Mouse (Mus musculus): Measurements from ENCODE around the gene Nsun3.

Nsun3 gene

DNA sequence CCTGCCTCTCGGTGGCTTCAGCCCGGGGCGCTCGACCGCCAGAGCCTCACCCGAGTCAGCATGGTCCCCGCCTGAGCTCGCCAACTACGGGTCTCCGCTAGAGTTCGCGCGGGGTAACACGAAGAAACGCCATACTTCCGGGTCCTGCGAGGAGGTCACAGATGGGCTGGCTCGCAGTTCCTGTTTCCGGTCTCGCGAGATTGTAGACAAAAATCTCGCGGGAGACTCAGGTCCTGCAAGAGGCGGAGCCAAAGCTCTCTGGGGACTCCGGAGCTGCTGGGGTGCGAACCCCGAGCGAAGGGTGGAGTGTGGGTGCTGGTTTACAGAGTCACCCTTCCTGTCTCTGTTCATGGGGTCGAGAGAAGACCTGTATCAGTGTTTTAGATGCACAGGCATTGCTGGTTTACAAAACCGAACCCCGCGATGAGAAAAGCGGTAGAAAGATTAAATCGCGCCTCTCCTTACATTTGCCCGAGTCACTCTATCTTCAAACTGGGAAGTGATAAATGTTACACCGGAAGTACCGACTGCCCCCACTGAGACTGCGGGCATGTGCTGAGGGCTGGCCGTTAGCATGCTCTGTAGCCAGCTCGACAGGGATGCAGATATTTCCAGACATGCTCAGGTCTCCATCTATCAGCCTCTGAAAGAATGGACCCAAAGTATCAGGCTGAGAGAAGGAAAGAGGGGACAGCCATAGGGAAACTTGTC is at the start of gene Nsun3:
Nsun3 (minus strand) TSS at position 198 of the 711 bp plus-strand sequence.
- DNase-seq, result peak; percentile 92

DNA sequence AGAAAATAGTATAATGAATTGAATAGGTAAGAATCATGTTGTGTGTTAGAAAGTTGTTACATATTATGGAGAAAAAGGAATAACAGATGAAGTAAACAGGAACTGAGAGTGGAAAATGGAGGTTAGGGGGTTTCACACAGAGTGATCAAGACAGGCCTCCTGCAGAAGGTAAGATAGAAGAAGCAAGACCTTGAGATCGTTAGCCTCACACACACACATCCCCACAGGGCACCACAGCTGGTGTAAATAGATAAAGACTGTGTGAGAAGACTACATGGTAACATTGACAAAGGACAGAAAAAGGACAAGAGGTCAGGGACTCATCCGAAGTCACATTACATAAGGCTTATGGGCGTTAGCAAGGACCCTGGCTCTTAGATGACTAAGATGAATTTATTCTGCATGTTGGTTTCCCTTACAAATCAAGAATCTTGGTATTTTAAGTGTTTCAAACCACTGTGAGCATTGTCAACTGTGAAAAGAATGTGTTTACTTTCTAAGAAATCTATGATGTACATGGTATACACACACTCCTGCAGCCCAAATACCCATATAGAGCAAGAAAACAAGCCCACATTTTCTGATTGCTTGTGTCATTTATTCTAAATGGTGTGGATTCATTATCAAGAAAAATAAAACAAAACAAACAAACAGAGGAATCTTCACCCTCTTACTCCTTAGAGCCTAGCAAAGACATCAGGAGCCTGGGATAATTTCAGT is 47.6 kb upstream of the Nsun3 start:
- no peak for DNase-seq

DNA sequence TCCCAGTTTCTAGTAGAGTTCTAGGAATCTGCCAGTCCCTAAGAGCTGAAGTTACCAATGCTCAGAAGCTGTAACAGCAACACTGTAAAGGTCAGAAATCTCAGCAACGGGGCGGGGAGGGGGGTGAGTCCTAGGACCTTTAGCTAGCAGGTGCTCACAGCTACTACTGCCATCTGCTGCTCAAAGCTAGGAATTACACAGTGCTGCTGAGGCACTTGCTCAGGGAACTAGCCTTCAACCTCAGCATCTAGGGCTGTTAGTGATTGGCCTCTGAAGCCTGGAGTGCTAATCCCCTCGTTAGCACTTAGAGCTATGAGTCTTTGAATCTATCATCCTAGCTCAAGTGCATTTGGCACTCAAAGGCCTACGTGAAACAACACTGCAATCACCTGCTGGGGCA is 45.9 kb upstream of the Nsun3 start:
- peak; percentile 39 for DNase-seq

DNA sequence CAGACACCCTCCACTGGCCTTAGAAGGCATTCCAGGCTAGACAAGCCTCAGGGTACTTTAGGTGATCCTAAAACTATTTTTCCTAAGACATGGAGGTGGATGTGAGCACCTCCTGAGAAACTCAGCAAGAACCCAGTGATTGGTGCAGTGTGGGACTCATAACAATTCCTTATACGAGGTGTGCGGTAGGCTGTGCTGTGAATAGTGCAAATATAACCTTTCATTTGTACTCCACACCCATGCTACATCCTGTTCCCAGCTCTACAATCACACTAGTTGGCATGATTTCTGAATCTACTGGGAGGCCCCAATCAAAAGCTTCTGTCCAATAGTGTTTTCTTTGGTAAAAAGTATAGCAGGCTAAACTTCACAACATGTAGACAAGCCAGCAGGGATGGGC is 45.4 kb upstream of the Nsun3 start:
- DNase-seq, result no peak

DNA sequence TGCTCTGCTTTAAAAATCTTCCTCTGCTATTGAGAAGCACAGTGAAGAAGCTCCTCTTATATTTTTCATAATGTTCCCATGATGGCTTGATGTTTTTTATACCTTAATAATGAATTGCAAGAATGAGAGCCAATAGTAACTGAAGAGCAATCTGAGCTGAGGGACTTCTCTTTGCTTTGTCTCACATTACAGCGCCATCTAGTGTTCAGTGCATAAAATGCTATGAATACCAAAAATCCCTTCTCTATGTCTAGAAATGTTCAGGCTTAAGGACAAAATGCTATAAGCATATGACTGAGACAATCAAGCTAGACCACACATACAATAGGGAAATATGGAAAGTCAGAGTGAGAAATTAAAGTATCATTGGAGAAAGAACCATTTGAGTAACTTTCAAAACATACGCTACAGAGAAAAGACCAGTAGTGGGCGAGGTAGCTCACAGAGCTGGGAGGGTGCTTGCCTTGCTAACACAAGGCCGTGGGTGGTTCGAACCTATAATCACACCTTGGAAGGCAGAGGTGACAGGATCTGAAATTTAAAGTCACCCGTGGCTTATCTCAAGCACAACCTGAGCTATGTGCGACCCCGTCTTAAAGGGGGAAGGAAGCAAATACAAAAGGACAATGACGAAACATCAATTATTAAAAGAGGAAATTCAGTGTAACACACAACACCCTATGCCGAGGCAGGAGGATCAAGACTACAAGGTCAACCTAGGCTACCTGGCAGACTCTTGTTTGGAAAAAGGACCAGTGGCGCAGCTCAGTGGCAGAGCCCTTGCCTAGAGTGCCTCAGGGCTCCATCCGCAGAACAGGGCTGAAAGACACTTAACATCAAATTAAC is 39.8 kb upstream of the Nsun3 start:
- no peak for DNase-seq

DNA sequence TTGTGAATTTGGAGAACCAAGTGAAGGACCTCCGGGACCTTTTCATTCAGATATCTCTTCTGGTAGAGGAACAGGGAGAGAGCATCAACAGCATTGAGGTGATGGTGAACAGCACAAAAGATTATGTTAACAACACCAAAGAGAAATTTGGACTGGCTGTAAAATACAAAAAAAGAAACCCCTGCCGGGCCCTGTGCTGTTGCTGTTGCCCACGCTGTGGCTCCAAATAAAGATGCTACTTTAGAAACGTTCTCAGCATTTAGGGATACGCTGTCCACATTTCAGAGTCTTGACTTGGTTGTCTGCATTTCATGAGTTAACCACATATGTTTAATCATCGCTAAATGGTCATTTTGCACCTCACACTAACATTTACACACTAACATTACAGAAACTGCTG is 35.9 kb upstream of the Nsun3 start:
- DNase-seq, result no peak

DNA sequence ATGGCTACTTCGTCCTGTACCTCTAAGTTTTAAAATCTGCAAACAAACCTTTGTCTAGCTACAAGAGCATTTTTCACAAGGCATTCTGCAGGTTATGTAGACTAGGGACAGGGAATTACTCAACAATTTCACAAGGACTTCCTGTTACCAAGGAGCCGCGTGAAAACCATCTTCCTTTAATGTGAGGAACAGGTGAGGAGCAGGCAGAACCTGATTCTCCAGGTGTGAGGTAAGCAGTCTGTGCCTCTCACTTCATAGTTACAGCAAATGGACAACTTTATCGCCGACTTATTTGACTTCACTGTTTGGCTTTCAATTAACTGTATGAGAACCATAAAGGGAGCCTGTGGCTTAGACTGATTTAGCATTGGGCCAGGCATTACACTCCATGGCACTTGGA is 27.9 kb upstream of the Nsun3 start, which contains the start of gene Stx19:
Stx19 (plus strand) TSS at position 186 of the 400 bp plus-strand sequence.
- no peak for DNase-seq

DNA sequence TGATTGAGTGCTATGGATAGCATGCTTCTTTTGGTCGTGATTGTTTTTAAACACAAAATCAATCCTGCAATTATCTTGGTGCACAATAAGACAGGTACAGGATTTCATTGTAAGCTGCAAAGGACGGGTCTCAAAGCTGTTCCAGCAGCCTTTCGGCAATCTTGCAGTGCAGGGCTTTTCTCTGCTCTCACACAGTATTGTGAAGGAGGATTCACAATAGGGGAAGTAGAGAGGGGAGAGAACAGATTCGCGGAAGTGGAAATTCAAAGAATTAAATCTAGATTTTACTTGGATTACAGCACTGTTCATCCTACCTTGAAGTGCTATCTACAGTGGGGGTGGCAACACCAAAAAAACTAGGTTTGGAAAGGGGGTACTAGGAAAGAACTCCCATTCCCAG is 27.2 kb upstream of the Nsun3 start:
- no peak for DNase-seq

DNA sequence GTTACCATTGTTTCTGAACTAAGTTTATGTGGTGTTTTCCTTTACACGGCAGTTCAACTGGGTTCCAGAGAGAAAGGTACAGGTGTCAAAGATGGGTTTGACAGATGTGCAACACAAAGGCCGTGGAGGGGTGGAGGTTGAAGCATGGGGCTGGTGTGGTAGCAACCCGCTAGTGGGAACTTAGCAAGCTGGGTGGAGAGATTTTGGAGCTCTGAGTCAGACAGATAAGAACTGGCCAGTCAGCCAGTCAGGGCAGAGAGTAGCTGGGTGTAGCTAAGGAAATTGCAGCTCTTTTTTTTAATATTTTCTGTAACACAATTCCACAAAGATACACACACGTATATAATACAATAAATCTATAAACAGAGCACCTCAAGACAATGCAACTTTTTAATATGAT is 24.2 kb upstream of the Nsun3 start:
- no peak for DNase-seq

DNA sequence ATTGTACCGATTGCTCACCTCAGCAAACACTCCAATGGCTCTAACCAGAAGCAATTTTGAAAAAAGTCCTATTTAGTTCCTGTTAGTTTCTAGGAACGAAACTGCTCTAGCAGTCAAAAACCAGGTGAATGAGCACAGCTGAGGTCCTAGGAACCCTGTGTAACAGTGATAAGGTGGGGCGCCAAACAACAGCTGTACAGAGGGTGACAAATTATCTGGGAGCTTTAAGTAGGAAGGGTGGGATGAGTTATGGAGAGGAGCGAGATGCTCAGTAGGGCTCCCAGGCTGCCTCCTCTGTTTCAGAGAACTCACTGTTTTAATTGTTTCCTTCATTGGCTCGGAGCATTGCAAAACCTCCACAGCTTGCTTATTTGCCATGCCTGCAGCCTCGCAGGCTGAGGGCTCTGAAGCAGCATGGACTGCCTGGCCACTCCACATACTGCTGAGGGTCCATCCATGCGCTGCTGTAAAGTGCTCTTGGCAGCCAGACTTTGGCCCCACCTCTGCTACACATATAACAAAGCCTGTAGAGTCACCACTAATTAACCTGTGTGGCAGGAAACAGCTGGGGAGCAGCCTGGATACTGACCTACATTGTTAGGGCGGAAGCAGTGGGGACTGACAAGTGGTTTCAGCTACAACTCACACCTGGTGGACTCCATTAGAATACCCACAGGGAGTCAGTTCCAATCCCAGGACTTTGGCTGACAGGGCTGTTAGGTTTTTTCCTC is 20.8 kb upstream of the Nsun3 start:
- peak; percentile 27 for DNase-seq

DNA sequence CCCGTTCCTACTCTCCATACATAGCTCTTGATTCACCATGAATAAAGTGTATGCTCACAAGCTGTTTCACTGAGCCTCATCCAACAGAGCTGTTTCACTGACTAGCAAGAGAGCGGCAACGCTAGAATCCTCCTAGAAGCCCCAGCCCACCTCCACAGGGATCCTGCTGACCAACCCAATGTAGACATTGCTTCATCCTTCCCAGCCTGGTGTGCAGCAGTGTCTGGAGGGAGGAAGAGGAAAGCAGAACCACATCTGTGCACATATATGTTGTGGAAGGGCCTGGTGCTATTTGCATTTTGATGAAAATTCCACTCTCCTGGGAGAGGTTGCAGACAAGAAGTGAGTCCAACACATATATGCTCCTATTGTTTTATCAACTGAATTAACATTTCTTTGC is 18.0 kb upstream of the Nsun3 start:
- no peak for DNase-seq

DNA sequence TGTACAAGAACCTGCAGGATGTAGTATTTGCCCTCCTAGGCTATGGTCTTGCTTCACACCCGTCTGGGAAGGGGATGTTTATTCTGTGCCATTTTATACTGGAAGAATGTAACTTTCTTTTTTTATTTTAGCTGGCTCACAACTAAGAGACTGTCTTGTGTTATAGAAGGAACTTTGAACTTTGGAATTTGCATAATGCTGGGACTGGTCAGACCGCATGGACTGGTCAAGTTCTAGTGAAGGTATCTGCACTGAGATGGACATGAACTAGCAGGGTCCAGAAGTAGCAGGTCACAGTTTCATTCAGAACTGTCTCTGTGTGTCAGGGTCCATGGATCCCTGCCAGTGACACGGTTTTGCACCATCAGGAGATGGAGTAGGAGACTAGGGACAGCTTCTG is 13.2 kb upstream of the Nsun3 start:
- no peak for DNase-seq

DNA sequence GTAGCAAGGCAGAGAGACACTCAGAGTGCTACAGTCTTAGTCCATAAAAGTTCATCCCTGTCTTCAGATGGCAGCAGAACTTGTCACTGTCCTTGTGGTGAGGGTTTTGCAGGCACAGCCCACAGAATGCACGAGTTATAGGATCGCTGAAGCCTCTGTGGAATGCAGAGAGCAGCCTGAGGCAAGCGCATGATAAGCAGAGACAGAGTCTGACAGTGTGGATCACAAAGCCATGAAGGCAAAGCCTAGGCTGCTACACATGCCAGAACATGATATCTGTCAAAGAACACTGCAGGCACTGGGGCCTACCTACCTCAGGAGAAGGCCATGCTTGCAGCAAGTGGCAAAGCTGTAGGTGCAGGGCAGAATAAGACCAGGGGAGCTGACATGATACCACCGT is 12.8 kb upstream of the Nsun3 start:
- no peak for DNase-seq

DNA sequence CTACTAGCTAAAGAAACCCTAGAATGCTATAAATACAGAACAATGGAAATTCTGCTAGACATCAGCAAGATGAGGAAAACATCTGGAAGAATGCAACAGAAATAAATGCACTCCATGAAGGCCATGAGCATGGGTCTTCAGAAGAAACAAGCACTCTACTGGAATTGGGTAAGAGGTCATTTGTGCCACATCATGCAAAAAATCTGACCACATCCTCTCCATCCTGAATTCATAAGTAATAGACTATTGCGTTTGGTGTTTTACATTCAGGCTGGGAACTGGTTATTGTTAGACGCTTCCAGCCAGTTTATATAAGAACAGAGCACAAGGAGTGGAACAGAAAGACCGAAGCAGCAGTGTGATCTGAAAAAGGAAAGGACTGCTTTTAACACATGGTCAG is 12.2 kb upstream of the Nsun3 start:
- no peak for DNase-seq

DNA sequence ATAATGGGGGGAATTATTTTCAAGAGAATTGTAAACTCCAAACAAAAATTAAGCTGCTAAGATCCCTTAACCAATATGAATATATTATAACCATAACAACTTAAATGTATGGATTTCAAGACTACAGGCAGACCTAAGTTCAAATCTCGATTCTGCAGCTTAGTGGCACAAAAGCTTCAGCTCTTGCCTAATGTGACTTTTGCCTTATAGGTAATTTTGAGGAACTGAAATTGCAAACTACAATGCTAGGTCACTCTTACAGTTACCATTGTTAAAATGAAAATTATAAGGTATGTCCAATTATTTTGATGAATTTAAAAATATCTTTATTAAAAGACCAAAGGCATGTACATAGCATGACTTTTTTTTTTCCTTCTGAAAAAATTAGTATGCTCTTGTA is 10.0 kb upstream of the Nsun3 start:
- DNase-seq, result no peak

DNA sequence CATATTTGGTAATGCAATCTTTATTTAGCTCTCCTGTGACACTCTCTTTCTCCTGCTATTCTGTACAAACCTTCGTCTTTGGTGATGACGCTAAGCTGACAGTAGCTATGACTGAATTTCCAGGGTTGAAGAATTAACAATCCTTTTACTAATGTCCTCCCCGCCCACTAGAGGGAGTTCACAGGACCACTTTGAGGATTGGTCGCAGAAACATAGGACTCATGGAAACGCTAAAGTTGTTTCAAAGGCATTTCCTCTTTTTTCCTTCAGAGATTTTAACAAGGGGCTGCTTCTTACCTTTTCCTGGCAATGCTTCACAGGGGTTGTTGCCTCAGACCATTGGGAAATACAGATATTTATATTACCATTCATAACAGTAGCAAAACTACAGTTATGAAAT is 4.4 kb downstream of the Nsun3 start:
- no peak for DNase-seq

DNA sequence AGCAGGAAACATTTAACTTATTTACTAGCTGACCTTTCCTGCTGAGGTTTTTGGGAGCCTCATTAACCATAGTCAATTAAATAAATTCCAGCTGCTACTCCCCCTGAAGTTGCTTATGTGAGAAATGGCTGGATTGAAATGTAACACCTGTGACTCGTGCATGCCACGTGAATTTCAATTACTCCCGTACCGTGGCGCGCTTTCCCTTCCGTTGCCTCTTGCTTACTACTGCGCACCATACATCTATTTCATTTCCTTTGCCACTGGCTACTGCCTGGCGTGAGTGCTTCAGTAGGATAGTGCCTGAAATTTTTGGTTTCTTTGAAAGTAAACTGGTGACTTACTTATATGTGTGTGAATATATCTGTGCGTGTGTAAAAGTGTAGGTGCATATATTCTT is 8.3 kb downstream of the Nsun3 start:
- DNase-seq, result no peak

DNA sequence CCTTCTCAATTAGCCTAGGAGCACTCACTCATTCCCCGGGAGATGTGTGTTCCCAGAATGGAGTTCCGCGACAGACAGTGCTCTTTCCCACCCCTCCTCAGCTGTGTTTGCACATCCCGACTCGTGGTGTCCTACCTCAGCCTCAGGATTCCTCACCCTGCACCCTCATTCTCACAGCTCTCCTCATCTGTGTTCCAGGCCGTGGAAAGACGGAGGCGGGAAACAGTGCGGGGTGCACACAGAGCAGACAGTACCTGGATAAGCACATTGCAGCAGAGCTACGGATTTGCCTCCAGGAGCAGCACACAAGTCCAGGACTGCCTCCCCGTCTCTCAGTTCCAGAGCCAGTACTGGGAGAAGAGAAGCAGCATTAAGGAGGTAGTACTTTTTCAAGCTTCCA is 10.6 kb downstream of the Nsun3 start:
- no peak for DNase-seq

DNA sequence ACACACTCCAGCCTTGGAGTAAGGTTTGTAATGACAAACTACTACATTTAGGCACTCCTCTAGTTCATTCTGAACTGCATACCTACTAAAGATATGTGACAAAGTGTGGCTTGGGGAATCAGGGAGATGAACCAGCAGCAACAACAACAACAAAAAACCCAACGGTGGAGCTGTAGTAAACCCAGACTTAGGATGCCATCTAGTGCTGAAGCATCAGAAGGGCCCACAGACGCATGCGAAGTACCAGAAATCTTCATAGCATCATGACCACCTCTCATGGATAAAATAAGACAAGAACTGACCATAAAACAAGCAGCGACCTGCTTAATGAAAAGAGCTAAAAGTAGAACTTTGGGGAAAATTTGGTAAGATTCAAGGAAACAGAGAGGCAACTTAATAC is 13.2 kb downstream of the Nsun3 start:
- no peak for DNase-seq

DNA sequence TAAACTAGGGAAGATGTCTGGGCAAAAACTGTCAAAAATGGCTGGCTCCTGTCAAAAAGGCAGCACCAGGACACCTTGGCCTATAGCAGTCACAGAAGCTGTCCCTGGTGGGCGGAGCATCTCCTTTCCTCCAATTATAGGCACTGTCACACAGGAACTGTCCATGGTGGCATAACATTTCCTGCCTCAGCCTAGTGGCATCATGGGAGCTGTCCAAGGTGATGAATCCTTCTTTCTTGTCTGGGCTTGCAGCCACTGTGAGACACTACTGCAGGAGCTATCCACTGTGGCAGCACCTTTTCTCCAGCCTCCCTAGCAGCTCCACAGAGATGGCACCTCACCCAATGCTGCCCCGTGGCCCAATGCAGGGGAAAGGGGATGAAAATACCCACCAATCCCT is 28.3 kb downstream of the Nsun3 start:
- peak; percentile 39 for DNase-seq

DNA sequence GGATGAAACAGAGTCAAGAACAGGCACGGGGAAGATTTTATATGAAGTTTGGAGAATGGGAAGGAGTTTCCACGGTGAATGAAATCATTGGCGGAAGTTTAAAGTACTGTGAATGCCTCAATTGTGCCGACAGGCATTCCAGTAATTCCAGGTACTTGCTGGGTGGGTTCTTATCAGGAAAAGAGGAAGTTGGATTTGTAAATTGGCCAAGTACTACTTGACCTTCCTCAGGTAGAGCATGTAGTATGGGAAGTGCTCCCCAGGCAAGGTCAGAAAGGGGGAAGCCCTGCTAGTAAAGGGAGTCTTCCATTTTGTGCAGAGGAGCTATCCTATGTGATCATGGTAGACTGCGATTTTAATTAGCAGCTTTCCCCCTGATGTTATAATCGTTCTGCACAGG is 31.3 kb downstream of the Nsun3 start:
- DNase-seq, result no peak

DNA sequence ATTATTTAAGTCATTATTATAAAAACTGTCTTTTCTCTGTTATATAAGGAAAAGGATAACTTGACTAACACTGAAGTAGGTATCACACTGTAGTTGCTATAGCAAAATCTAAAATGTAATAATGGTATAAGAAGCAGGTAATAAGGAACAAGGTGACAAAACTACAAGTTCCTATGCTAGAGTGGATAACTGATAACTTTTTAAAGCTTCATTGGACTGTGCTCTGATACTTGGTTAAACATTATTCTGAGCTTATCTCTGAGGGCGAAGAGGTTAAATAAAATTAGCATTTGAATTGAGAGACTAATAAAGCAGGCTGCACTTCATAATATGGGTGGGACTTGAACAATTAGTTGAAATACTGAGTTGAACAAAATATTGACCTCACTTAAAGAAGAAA is 33.0 kb downstream of the Nsun3 start:
- DNase-seq, result no peak

DNA sequence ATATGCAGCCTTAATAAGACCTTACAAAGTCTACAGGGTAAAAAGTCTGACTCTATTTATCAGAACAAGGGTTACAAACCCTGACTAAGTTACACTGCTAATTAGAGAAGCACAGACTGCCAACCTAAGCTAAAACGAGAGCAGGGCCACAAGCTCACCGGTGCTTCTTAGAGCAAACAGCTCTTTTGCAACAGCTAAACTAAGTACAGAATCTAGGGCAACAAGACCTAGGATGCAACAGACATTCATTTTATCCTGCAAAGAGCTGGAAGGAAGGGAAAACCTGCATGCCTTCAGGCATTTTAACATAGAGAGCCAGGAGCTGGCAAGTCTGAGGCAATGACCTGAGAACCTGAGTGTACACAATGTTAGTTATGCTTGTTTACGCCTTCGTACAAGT is 33.5 kb downstream of the Nsun3 start:
- no peak for DNase-seq

Measured in thymus, postnatal 25 days (tissue).